Mouse (Mus musculus): ENCODE results near the gene Fbxo9. TPM values are rescaled to one million over a fixed set of nuclear protein-coding genes. Genes with fewer than 3 reads are reported as not detected.

Fbxo9 gene
- polyA plus RNA-seq, 1 experiment from 2014 or later = 44.2 TPM

- WGBS = under 1% methylated on average over 88 of the region's 88 CpGs
- peak overlapping the region; percentile 95 for H3K9ac ChIP-seq
- H3K4me2 ChIP-seq = peak overlapping the region; percentile 81
- H3K27ac ChIP-seq (ENCODE audit: poor library complexity, severe bottlenecking) = peak overlapping the region; percentile 98
- no peaks in the 10 kb centered on the region for H3K9me3 ChIP-seq (replicated peaks)
- peak; percentile 87 for ATAC-seq (ENCODE audit: insufficient number of reproducible peaks, low FRiP score)
- H3K36me3 ChIP-seq = peaks cover 10% of the 10 kb centered on the region; the same call in 1 of the 2 replicates
- H3K4me1 ChIP-seq (replicated peaks) = peaks cover 15% of the 10 kb centered on the region
- no peaks in the 10 kb centered on the region for H3K27me3 ChIP-seq (replicated peaks)
- H3K4me3 ChIP-seq = peak overlapping the region; percentile 93
These were observed 711 bp downstream of the Fbxo9 start for GRCm38 (mm10) chr9:78107912-78108795.

DNA sequence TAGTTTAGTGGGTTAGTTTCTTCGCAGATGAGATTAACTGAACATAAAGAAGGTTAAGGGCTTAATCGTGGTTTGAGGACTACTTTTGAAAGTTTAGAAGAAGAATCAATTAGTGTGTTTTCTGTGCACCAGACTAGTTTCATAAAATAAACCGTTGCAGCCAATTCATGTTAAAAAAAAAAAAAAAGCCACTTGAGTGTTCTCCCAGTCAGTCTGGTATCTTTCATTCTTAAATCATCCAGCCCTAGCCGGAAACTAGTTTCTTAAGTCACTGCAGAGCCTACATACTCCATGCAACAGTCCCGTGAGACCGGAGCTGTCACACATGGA is 1.3 kb downstream of the Fbxo9 start:
- ATAC-seq (ENCODE audit: insufficient number of reproducible peaks, low FRiP score) = no peak
- H3K9me3 ChIP-seq (replicated peaks) = no peaks in the 10 kb centered on the region
- 17% methylated on average over 6 of the region's 6 CpGs for WGBS

DNA sequence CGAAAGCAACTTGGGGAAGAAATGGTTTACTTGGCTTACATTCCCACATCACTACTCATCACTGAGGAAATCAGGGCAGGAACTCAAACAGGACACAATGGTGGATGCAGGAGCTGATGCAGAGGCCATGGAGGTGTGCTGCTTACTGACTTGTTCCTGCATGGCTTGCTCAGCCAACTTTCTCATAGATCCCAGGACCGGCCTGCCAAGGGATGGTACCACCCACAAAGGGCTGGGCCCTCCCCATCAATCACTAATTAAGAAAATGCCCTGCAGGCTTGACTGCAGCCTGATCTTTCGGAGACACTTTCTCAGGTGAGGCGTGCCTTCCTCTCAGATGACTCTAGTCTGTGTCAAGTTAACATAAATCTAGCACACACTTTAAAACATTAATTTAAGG is 2.0 kb downstream of the Fbxo9 start:
- Histone ChIP-seq H3K4me1 (replicated peaks) (peaks cover 15% of the 10 kb centered on the region), H3K9me3 (replicated peaks) (no peaks in the 10 kb centered on the region), H3K36me3 (peaks cover 10% of the 10 kb centered on the region; the same call in 1 of the 2 replicates), H3K27ac (ENCODE audit: poor library complexity, severe bottlenecking) (no peak overlapping the region), H3K9ac (no peak overlapping the region), H3K27me3 (replicated peaks) (no peaks in the 10 kb centered on the region), H3K4me2 (peak overlapping the region; percentile 51), H3K4me3 (peak overlapping the region; percentile 93)
- 88% methylated on average over 4 of the region's 4 CpGs for WGBS
- no peak for ATAC-seq (ENCODE audit: insufficient number of reproducible peaks, low FRiP score)

More for the DNA sequence above, 1.3 kb downstream of the Fbxo9 start:
- Histone ChIP-seq H3K4me3 (peak overlapping the region; percentile 93), H3K4me2 (peak overlapping the region; percentile 81), H3K9ac (peak overlapping the region; percentile 95), H3K27me3 (replicated peaks) (no peaks in the 10 kb centered on the region), H3K36me3 (peaks cover 10% of the 10 kb centered on the region; the same call in 1 of the 2 replicates), H3K27ac (ENCODE audit: poor library complexity, severe bottlenecking) (peak overlapping the region; percentile 98), H3K4me1 (replicated peaks) (peaks cover 15% of the 10 kb centered on the region)

DNA sequence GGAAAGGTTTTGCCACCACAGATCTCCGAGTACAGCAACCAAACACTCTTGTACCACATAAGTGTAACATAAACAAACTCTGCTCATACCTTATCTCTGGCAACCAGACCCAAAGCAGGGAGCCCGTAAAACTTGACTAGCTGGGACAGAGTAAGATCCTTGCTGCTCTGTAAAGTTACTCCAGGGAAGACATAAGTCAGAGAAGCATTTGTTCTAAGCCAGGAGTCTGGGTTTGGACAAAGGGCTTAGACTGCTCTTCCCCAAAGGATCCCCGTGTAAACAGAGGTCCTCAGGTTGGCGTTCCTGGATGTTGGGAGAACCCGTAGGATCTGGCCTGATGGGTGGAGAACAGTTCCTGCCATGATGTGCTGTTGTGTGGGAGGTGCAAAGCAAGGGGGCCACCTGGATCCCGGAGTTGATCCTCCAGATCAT is 3.3 kb downstream of the Fbxo9 start:
- Histone ChIP-seq H3K36me3 (peaks cover 20% of the 10 kb centered on the region), H3K9ac (no peak overlapping the region), H3K4me2 (peak overlapping the region; percentile 38; the same call in 1 of the 2 replicates), H3K9me3 (replicated peaks) (no peaks in the 10 kb centered on the region), H3K27ac (ENCODE audit: poor library complexity, severe bottlenecking) (peak overlapping the region; percentile 56), H3K4me3 (0 out of 2 replicates have a peak overlapping the region, but pooled peaks have one; percentile 6), H3K27me3 (replicated peaks) (no peaks in the 10 kb centered on the region), H3K4me1 (replicated peaks) (peaks cover 18% of the 10 kb centered on the region)
- WGBS = 55% methylated on average over 6 of the region's 6 CpGs
- ATAC-seq (ENCODE audit: insufficient number of reproducible peaks, low FRiP score) = peak; percentile 63; the same call in 1 of the 2 replicates

DNA sequence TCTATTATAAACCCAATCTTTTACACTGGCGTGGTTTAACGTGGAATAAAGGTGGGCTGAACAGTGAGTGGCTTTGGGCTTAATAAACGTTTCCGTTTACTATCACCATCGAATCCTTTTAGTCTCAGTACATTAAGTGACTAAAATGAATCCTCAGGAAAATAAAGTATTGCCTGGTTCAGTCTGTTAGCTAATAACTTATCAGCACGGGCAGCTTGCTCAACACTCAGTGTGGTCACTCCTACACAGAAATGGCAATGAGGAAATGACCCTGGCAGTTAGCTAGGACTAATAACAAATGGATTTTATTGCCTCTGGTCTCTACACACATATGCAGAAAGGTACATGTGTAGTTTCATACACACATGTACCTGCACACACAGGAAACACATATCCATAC is 3.9 kb downstream of the Fbxo9 start:
- H3K36me3 ChIP-seq = peaks cover 25% of the 10 kb centered on the region
- no peaks in the 10 kb centered on the region for H3K9me3 ChIP-seq (replicated peaks)
- ATAC-seq (ENCODE audit: insufficient number of reproducible peaks, low FRiP score) = no peak
- peaks cover 18% of the 10 kb centered on the region for H3K4me1 ChIP-seq (replicated peaks)
- H3K9ac ChIP-seq = no peak overlapping the region
- no peak overlapping the region for H3K4me2 ChIP-seq
- H3K4me3 ChIP-seq = peak overlapping the region; percentile 3; the same call in 1 of the 2 replicates
- H3K27ac ChIP-seq (ENCODE audit: poor library complexity, severe bottlenecking) = no peak overlapping the region
- no peaks in the 10 kb centered on the region for H3K27me3 ChIP-seq (replicated peaks)
- WGBS = 71% methylated on average over 6 of the region's 6 CpGs

DNA sequence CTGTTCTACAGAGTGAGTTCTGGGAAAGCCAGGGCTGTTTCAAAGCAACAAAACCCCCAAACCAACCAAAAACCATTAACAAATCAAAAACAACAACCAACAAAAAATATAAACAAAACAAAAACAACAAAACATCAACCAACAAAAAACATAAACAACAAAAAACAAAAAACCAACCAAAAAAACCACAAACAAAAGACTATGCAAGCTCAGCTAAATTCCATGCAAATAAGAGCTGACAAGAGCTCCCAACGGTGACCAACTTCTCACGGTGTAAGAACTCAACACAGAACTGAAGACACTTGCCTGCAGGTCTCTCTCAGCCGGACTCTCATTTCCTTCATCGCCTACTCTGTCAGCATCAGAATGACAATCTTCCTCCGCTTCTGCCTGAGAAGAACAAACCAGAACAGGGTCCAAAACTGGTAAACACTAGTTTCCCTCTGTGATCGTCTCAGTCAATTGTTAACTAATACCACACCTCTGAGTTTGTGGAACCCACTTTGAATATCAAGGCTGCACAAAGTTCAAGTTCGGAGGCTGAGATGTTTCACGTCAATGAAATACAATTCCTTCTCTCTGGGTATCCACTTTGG is 4.8 kb downstream of the Fbxo9 start:
- 88% methylated on average over 8 of the region's 8 CpGs for WGBS
- peaks cover 32% of the 10 kb centered on the region for H3K36me3 ChIP-seq
- no peak overlapping the region for H3K27ac ChIP-seq (ENCODE audit: poor library complexity, severe bottlenecking)
- H3K4me2 ChIP-seq = no peak overlapping the region
- no peaks in the 10 kb centered on the region for H3K9me3 ChIP-seq (replicated peaks)
- no peak overlapping the region for H3K9ac ChIP-seq
- no peak for ATAC-seq (ENCODE audit: insufficient number of reproducible peaks, low FRiP score)
- H3K4me1 ChIP-seq (replicated peaks) = peaks cover 14% of the 10 kb centered on the region
- H3K27me3 ChIP-seq (replicated peaks) = no peaks in the 10 kb centered on the region
- H3K4me3 ChIP-seq = no peak overlapping the region

- no peak for ATAC-seq (ENCODE audit: insufficient number of reproducible peaks, low FRiP score)
- no peaks in the 10 kb centered on the region for H3K27me3 ChIP-seq (replicated peaks)
- H3K27ac ChIP-seq (ENCODE audit: poor library complexity, severe bottlenecking) = no peak overlapping the region
- H3K4me2 ChIP-seq = no peak overlapping the region
- H3K4me1 ChIP-seq (replicated peaks) = 0 out of 2 replicates have a peak, but pooled peaks cover 8% of the 10 kb centered on the region
- H3K9ac ChIP-seq = no peak overlapping the region
- WGBS = 70% methylated on average over 4 of the region's 4 CpGs
- H3K4me3 ChIP-seq = no peak overlapping the region
- peaks cover 2% of the 10 kb centered on the region; the same call in 1 of the 2 replicates for H3K9me3 ChIP-seq (replicated peaks)
- peaks cover 57% of the 10 kb centered on the region for H3K36me3 ChIP-seq
These were observed 7.4 kb downstream of the Fbxo9 start for GRCm38 (mm10) chr9:78101431-78101830.

DNA sequence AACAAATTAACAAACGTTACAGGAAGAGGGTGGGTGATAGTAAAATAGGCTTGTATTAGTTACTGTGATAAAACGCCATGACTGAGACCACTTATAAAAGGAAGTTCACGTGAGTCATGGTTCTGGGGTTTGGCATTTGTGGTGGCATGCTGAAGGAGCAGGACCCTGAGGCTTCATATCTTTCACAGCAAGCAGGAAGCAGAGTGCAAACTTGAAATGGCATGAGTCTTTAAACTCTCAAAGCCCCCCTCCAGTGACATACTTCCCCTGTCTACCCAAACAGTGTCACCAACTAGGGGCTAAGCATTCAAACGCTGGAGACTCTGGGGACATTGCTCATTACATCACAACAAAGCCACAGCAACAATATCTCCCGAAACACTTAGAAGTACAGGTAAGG is 7.9 kb downstream of the Fbxo9 start:
- 0 out of 2 replicates have a peak, but pooled peaks cover 8% of the 10 kb centered on the region for H3K4me1 ChIP-seq (replicated peaks)
- no peaks in the 10 kb centered on the region for H3K27me3 ChIP-seq (replicated peaks)

GRCm38 (mm10) chr9:78096376-78096775 is 12.5 kb downstream of the Fbxo9 start:
- Histone ChIP-seq H3K4me3 (no peak overlapping the region), H3K4me2 (no peak overlapping the region), H3K9me3 (replicated peaks) (peaks cover 2% of the 10 kb centered on the region; the same call in 1 of the 2 replicates), H3K27me3 (replicated peaks) (no peaks in the 10 kb centered on the region), H3K27ac (ENCODE audit: poor library complexity, severe bottlenecking) (no peak overlapping the region), H3K36me3 (peaks cover 80% of the 10 kb centered on the region), H3K9ac (no peak overlapping the region), H3K4me1 (replicated peaks) (0 out of 2 replicates have a peak, but pooled peaks cover 3% of the 10 kb centered on the region)
- ATAC-seq (ENCODE audit: insufficient number of reproducible peaks, low FRiP score) = no peak
- 94% methylated on average over 6 of the region's 6 CpGs for WGBS

More for the DNA sequence above, 7.9 kb downstream of the Fbxo9 start:
- peaks cover 60% of the 10 kb centered on the region for H3K36me3 ChIP-seq
- no peak overlapping the region for H3K27ac ChIP-seq (ENCODE audit: poor library complexity, severe bottlenecking)
- no peak overlapping the region for H3K9ac ChIP-seq
- no peak overlapping the region for H3K4me3 ChIP-seq
- peaks cover 2% of the 10 kb centered on the region; the same call in 1 of the 2 replicates for H3K9me3 ChIP-seq (replicated peaks)
- no peak overlapping the region for H3K4me2 ChIP-seq
- 71% methylated on average over 5 of the region's 5 CpGs for WGBS
- ATAC-seq (ENCODE audit: insufficient number of reproducible peaks, low FRiP score) = no peak

DNA sequence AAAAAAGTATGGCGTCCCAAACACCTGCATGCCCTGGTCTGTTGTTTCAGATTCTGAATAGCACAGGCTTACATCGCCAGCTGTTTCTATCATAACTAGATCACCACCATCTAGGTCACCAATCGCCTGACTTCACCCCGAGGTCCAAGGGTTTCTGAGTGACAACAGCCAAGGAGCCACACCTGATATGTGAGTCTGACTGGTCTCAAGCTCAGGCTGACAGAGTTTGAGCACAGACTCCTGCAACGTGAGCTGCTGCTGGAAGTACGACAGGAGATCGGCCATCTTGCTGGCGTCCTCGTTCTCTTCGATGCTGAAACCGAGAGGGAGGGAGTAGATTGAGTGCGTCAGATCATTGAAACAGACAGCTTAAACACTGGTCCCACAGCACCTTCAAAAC is 13.2 kb downstream of the Fbxo9 start:
- Histone ChIP-seq H3K36me3 (peaks cover 79% of the 10 kb centered on the region), H3K27ac (ENCODE audit: poor library complexity, severe bottlenecking) (no peak overlapping the region), H3K4me2 (no peak overlapping the region), H3K4me1 (replicated peaks) (no peaks in the 10 kb centered on the region), H3K9ac (no peak overlapping the region), H3K4me3 (no peak overlapping the region), H3K9me3 (replicated peaks) (peaks cover 2% of the 10 kb centered on the region; the same call in 1 of the 2 replicates), H3K27me3 (replicated peaks) (no peaks in the 10 kb centered on the region)
- WGBS = 92% methylated on average over 12 of the region's 12 CpGs
- no peak for ATAC-seq (ENCODE audit: insufficient number of reproducible peaks, low FRiP score)

DNA sequence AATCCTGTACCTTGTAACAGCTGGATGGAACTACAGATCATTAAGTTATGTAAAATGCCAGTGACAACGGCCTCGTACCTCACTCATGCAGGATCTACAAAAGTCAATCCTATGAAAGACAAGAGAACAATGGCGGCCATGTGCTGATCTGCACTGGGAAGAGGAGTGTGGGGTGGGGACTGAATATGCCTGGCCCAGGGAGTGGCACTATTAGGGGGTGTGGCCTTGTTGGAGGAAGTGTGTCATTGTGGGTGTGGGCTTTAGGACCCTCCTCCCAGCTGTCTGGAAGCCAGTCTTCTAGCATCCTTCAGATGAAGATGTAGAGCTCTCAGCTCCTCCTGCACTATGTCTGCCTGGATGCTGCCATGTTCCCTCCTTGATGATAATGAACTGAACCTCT is 18.3 kb downstream of the Fbxo9 start:
- H3K4me1 ChIP-seq (replicated peaks) = peaks cover 23% of the 10 kb centered on the region
- no peak overlapping the region for H3K27ac ChIP-seq (ENCODE audit: poor library complexity, severe bottlenecking)
- H3K9ac ChIP-seq = no peak overlapping the region
- H3K36me3 ChIP-seq = peaks cover 62% of the 10 kb centered on the region
- H3K4me3 ChIP-seq = no peak overlapping the region
- 92% methylated on average over 3 of the region's 3 CpGs for WGBS
- H3K27me3 ChIP-seq (replicated peaks) = no peaks in the 10 kb centered on the region
- ATAC-seq (ENCODE audit: insufficient number of reproducible peaks, low FRiP score) = no peak
- no peaks in the 10 kb centered on the region for H3K9me3 ChIP-seq (replicated peaks)
- H3K4me2 ChIP-seq = no peak overlapping the region
